Mouse (Mus musculus) c-Kit-positive CD71-negative TER-119-negative erythroid progenitor cells, embryonic 14.5 days (primary cell): ENCODE measurements around the gene Ubox5.
"Not testable (repeated sequence)": the region's sequence is repeated elsewhere in the genome, so short reads cannot be mapped to it uniquely, and the experiment has no call there.

ENCODE experiments used
- DNase-seq: peaks from one replicate; pipeline ENCODE4 v3.0.0-alpha.2; 2013; ENCODE audit warnings: low read depth

Ubox5 gene

GRCm38 (mm10) chr2:130629839-130630203 lies at the start of gene Ubox5, which contains the start of gene Fastkd5:
Ubox5 (minus strand) TSS chr2:130630038.
Fastkd5 (minus strand) TSS chr2:130630027.
- peak; percentile 86 for DNase-seq

DNA sequence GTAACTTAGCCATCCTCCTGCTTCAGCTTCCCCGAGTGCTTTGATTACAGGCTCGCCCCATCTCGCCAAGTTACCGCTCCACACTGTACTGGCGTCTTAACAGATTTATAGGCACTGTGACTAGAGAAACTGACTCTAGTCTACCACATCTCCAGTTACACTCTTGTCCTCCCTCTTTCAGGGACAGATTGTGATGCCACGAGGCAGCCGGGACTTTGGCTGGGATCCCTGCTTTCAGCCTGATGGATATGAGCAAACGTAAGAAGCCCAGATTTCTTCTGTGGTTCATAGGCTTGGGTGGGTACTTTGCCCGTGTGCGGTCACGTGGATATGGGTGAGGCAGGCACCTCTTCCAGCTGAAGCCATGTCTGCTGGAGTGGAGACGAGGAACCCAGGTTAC lies 49.3 kb upstream of the Ubox5 start:
- DNase-seq: no peak

- DNase-seq: no peak
Observed at GRCm38 (mm10) chr2:130677211-130677610, 47.4 kb upstream of the Ubox5 start.

DNA sequence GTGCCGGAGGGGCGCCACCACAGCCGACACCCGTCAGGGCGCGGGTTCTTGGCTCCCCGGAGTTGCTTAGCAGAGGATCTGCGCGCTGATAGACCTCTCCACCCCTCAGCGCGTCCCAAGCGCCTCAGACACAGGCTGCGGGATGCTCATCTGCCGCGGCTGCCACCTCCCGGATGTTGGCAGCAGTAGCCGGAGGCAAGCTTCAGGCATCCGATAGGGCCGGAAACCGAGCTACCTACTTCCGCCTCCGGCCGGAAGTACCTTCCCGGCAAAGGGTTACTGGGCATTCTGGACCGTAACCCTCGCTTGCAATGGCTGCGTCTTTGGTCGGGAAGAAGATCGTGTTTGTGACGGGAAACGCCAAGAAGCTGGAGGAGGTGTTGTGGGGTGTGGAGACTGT lies 37.7 kb upstream of the Ubox5 start, which contains the start of gene Itpa:
Itpa (plus strand) TSS at position 52 of the 400 bp plus-strand sequence.
- DNase-seq: peak; percentile 68

- peak; percentile 87 for DNase-seq
Observed at GRCm38 (mm10) chr2:130664102-130664701, 34.4 kb upstream of the Ubox5 start, which contains the start of gene Ddrgk1. Ddrgk1 (minus strand) TSS chr2:130664659.

GRCm38 (mm10) chr2:130663342-130663741 lies 33.5 kb upstream of the Ubox5 start:
- no peak for DNase-seq

GRCm38 (mm10) chr2:130658530-130658929 lies 28.7 kb upstream of the Ubox5 start:
- DNase-seq: no peak

- DNase-seq: no peak
Observed at GRCm38 (mm10) chr2:130657541-130657940, 27.7 kb upstream of the Ubox5 start.

- DNase-seq: no peak
Observed at GRCm38 (mm10) chr2:130656536-130656935, 26.7 kb upstream of the Ubox5 start.

DNA sequence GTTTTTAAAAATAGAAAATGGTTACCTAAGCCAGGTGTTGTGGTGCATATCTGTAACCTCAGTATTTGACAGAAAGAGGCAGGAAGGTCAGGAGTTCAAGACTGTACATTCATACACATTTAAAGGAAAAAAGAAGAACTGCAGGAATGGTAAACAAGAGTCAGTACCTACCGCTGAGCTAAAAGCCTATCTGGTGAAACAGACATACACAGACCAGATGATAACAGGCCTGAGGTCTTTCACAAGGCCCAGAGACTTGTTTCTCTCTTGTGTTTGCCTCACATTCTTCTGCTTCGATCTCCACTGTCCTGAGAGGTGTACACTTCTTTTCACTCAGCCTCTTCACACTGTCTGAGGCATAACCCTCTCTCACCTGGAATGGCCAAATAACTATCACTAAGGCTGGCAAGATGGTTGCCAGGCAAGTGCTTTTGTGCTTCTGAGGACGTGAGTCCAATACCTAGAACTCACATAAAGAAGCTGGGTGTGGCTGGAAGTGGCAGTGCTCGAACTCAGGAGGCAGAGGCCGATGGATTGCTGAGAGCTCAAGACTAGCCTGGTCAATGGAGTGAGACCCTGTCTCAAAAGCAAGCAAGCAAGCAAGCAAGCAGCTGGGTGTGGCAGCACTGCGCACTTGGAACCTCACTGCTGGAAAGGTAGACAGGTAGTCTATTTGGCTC lies 26.0 kb upstream of the Ubox5 start:
- no peak for DNase-seq

- DNase-seq: no peak
Observed at GRCm38 (mm10) chr2:130653760-130654159, 23.9 kb upstream of the Ubox5 start.

- DNase-seq: no peak
Observed at GRCm38 (mm10) chr2:130653303-130653702, 23.5 kb upstream of the Ubox5 start.

- DNase-seq: not testable (repeated sequence)
Observed at GRCm38 (mm10) chr2:130649028-130649427, 19.2 kb upstream of the Ubox5 start.

DNA sequence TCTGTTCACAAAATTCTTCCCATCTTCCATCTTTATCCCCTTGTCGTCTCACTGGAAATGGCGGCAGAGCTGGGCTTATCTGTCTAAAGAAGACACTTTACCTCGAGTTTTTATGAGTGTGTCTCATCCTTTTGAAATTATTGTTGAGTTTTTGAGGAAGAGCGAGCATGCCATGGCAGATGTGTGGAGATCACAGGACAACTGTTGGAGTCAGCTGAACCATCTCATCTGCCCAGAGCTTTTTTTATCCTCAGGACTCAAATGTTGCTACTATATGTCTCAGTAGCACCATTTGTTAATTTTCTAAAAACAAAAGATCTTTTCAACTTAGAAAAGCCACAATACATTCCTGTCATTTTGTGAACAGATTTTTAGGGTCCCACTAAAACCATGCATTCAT lies 15.4 kb upstream of the Ubox5 start:
- DNase-seq: no peak

DNA sequence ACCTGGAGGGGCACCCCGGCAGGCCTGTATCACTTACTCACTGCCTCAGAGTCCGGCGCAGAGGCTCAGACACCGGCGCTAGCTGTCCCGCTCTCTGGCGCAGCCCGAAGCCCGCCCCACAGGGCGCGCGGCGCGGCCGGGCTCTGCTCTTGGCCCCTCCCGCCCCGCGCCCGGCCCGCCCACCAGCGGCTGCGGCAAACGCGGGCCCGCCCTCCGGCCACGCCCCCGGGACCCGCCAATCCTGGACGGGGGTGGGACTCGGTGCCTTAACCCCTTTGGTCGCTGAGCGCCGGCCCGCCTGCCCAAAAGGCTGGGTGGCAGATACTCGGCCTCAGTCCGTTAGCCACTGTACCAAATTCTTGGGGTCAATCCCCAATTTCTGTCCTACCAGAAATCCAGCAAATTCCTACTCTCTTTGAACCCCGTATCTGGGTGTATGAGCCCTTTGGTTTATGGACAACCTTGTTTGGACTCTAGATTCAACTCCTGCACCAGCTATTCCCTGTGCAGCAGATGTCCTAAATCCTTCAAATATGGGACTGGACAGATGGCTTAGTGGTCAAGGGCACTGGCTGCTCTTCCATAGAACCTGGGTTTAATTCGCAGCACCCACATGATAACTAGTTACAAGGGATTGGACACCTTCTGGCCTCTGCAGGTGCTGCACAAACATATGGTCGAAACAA lies 13.0 kb upstream of the Ubox5 start, which contains the start of gene Lzts3:
Lzts3 (minus strand) TSS at position 120 of the 686 bp plus-strand sequence.
- DNase-seq: peak; percentile 79

DNA sequence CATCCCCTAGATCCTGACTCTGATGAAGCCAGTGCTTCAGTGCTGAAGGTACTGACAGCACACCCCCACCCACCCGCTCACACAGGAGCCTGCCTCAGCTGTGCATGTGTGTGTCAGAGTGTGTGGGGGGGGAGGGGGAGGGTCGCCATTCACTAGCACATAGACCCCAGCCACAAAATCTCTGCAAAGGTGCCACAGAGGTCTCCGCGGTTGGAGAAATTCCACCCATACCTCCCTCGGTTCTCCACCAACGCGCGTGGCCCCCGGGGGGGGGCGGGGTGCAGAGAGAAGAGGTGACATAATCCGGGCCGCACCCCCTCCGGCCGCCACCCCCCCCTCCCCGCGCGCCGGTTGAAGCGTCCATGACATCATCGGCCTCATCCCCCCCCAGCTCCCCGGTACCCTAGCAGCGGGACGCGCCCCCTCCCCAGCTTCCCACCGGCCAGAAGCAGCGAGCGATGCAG lies 12.4 kb upstream of the Ubox5 start:
- no peak for DNase-seq

GRCm38 (mm10) chr2:130641351-130642025 lies 11.7 kb upstream of the Ubox5 start:
- DNase-seq: no peak

DNA sequence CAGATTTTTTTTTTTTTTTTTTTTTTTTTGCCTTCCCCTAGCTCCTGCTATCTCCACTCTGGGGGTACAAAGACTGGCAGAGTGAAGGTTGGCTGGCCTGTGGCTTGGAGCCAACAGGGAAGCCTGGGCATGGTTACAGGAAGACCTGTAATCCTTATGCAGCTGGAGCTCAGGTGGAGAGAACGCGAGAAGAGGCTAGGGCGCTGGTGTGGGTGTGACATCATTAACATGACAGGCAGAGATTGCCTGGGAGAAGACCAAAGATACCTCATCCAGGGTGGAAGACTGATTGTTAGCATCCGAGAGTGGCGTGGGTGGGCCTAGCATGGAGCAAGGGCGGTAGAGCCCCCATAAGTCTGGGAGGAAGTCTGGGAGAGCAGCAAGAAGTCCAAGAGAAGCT lies 9.4 kb upstream of the Ubox5 start:
- DNase-seq: no peak

DNA sequence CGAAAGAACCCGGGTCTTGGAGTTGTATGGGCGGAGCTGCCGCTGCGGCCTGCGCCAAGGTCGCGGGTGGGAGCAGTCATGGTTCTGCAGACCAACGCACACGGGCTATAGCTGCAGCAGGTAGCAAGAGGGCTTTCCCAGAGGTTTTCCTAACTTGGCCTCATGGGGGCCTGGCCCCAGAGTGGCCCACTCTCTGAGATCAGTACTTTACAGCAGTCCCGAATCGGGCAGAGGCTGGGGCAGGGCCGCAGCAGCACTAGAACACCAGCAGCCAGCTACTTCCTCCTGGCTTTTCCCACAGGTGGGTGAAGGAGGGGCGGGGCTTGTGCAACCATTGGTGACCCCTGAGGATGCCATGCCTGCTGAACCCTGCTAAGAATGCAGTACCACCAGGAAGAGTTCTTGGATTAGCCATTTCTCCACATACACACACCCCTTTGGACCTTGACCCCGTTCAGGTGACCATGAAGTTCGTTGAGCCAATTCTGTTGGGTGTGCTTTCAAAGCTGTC lies 8.3 kb upstream of the Ubox5 start:
- DNase-seq: no peak

DNA sequence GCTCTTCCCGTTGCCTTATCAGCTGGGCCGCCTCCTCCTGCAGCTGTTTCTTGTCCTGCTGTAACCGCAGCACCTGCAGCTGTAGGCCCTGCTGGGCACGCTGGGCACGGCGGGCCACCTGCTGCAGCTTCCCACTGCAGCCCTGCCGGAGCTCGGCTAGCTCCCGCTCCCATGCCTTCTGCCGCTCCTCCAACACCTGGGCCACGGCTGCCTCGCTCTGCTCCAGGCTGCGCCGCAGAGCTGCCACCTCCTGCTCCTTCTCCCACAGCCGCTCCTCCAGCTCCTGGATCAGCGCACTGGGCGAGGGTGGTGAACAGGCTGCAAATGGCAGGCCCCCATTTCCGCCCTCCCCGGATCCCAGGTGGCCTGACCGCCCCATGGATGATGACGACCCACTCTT lies 6.0 kb upstream of the Ubox5 start:
- no peak for DNase-seq

DNA sequence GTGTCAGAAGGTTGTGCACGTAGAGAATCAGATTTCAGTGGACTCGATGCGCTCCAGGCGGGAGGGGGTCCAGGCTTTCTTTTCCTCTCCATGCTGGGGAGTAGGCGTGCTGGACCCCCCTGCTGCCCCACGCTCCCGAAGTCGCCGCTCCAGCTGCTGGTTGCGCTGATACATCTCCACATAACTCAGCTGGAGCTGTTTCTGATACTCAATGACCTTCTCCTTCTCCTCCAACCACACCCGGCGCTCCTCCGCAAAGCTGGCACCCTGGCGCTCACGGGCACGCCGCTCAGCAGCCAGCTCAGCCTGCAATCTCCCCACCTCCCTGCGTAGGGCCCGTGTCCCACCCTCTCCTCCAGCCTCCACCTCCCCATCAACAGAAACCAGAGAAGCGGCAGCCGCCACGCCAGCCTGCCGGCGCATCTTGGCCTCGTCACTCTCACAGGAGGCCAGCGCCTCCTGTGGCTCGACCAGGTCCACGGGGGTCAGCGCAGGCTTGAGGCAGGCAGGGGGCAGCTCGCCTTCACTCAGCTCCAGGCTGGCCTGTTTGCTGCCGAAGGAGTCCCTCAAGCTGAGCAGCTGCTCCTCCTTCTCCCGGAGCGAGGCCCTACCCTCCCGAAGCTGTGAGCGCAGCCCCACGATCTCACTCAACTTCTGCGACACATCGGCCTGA lies 5.0 kb upstream of the Ubox5 start:
- no peak for DNase-seq
